Mouse (Mus musculus) layer of hippocampus, adult 2 months (tissue): Measurements from ENCODE around the gene Gm4201. TPM values are rescaled to one million over a fixed set of nuclear protein-coding genes. Genes with fewer than 3 reads are reported as not detected.
"Not testable (repeated sequence)": the region's sequence is repeated elsewhere in the genome, so short reads cannot be mapped to it uniquely, and the experiment has no call there.

Experiments
- DNase-seq, 2 experiments: peaks; one replicate each; pipeline ENCODE4 v3.0.0; 2022; ENCODE audit warnings: low spot score in 2 of 2
- H3K27ac ChIP-seq: fragments of 200-600 bp; 2 replicates; pipeline ENCODE4 v1.8.1; 2022
- H3K4me3 ChIP-seq: fragments of 200-600 bp; 2 replicates; pipeline ENCODE4 v1.8.1; 2022; ENCODE audit warnings: mild to moderate bottlenecking
- long read RNA-seq, 2 experiments: library from polyadenylated mRNA; stranded (forward); transcript quantifications; one replicate each; pipeline ENCODE4 v2.0.0; 2021; ENCODE audit warnings: borderline mapping rate in 2 of 2
- total RNA-seq, 2 experiments: library from RNA; stranded (reverse); gene quantifications; 2 replicates each; pipeline ENCODE4 v1.2.3; 2021

Gm4201 gene
- not detected for total RNA-seq
- long read RNA-seq, experiment 1 = 0 reads
- long read RNA-seq, experiment 2 = 0 reads

- not testable (repeated sequence) for DNase-seq, H3K4me3 ChIP-seq, H3K27ac ChIP-seq
Observed at GRCm38 (mm10) chr7:22565243-22565642, at the start of gene Gm4201. Gene Gm4201, minus strand, starts transcription at chr7:22565343.

- not testable (repeated sequence) for H3K27ac ChIP-seq, H3K4me3 ChIP-seq, DNase-seq
Observed at GRCm38 (mm10) chr7:22588027-22588426, 22.9 kb upstream of the Gm4201 start, which contains the start of gene Gm4565. Gene Gm4565, minus strand, starts transcription at chr7:22588127.

DNA sequence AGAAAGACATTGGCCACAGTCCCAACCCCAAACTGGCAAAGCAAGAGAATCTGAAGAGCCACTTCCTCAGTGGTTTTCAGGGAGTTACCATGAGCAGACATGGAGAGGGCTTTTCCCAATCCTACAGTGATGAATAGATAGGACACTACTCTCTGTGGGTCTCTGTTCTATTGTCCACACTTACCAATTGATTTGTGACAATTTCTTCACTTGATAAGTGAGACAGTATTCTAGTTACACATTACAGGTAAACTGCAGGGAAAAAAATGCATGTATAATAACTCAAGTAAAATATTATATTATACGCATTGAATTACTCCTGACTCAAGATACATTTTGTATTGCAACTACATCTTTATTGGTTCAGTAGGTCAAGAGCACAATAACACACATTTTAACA, 30.4 kb downstream of the Gm4201 start, which contains the start of gene Gm8677:
Gene Gm8677, minus strand, starts transcription at position 101 of the 400 bp plus-strand sequence.
- not testable (repeated sequence) for H3K27ac ChIP-seq, H3K4me3 ChIP-seq, DNase-seq

GRCm38 (mm10) chr7:22522667-22523066, 42.5 kb downstream of the Gm4201 start, which contains the start of gene Vmn1r152:
Gene Vmn1r152, plus strand, starts transcription at chr7:22522967.
- DNase-seq, H3K27ac ChIP-seq, H3K4me3 ChIP-seq: not testable (repeated sequence)

Other genes with a start within 250 kb of the Gm4201 start
- gene Gm4187, start 235.6 kb downstream of the Gm4201 start, total RNA-seq = not detected
- not detected for gene Gm8660, start 194.3 kb downstream of the Gm4201 start, total RNA-seq
- not detected for gene Vmn1r148, start 151.8 kb downstream of the Gm4201 start, total RNA-seq
- not detected for gene Vmn1r149, start 127.1 kb downstream of the Gm4201 start, total RNA-seq
- not detected for gene Gm10665, start 101.3 kb downstream of the Gm4201 start, total RNA-seq
- not detected for gene Vmn1r151, start 65.7 kb downstream of the Gm4201 start, total RNA-seq
- not detected for gene Vmn1r152, start 42.4 kb downstream of the Gm4201 start, total RNA-seq
- gene Gm8677, start 30.5 kb downstream of the Gm4201 start, total RNA-seq = not detected
- not detected for gene Gm4565, start 22.8 kb upstream of the Gm4201 start, total RNA-seq
- not detected for gene Vmn1r155, start 92.7 kb upstream of the Gm4201 start, total RNA-seq
- gene Gm8693, start 127.0 kb upstream of the Gm4201 start, total RNA-seq = not detected
- gene Gm4567, start 154.4 kb upstream of the Gm4201 start, total RNA-seq = not detected
- gene Vmn1r157, start 196.4 kb upstream of the Gm4201 start, total RNA-seq = not detected
- gene Vmn1r158, start 225.4 kb upstream of the Gm4201 start, total RNA-seq = not detected